Mouse (Mus musculus) myocyte (in vitro differentiated cells): ENCODE data around the gene Ghdc. TPM values are rescaled to one million over a fixed set of nuclear protein-coding genes. Genes with fewer than 3 reads are reported as not detected.
A peak's percentile ranks its signal among the peaks of the same experiment; 100 is the strongest.

ENCODE experiments used
- H3K27me3 ChIP-seq: one replicate; pipeline ENCODE4 v1.6.1; 2011; ENCODE audit not compliant: control insufficient read depth, insufficient read depth, insufficient read length
- H3K36me3 ChIP-seq: one replicate; pipeline ENCODE4 v1.6.1; 2011; ENCODE audit not compliant: control insufficient read depth, insufficient read depth
- H3K4me2 ChIP-seq: one replicate; pipeline ENCODE4 v1.6.1; 2011; ENCODE audit warnings: low read depth, control low read depth
- H3K4me3 ChIP-seq: one replicate; pipeline ENCODE4 v1.5.1; 2011; ENCODE audit warnings: mild to moderate bottlenecking, control low read depth, moderate library complexity
- H3K79me2 ChIP-seq: one replicate; pipeline ENCODE4 v1.6.1; 2011; ENCODE audit not compliant: control insufficient read depth, insufficient read depth
- H3ac ChIP-seq: one replicate; pipeline ENCODE4 v1.6.1; 2011; ENCODE audit not compliant: control insufficient read depth, insufficient read length
- CEBPB ChIP-seq: IDR thresholded peaks from 2 replicates; pipeline ENCODE4 v1.6.1; 2011; ENCODE audit warnings: mild to moderate bottlenecking, moderate library complexity; ENCODE audit not compliant: poor library complexity, insufficient read depth, severe bottlenecking
- E2F4 ChIP-seq: IDR thresholded peaks from one replicate; pipeline ENCODE4 v1.6.1; 2011; ENCODE audit warnings: mild to moderate bottlenecking, control low read depth, moderate library complexity; ENCODE audit not compliant: insufficient read depth
- MAX ChIP-seq: IDR thresholded peaks from one replicate; pipeline ENCODE4 v1.6.1; 2011; ENCODE audit warnings: low read depth, mild to moderate bottlenecking, control low read depth
- MYOD1 ChIP-seq, 3 experiments: IDR thresholded peaks; one replicate each; pipeline ENCODE4 v1.6.1; 2011; ENCODE audit warnings: control low read depth in 2 of 3, low read depth in 2 of 3, mild to moderate bottlenecking in 2 of 3, moderate library complexity in 1 of 3; ENCODE audit not compliant: insufficient read length in 2 of 3, control insufficient read depth in 1 of 3
- MYOG ChIP-seq, 3 experiments: IDR thresholded peaks; one replicate each; pipeline ENCODE4 v1.6.1; 2011; ENCODE audit warnings: control low read depth in 2 of 3, low read depth in 2 of 3, mild to moderate bottlenecking in 2 of 3; ENCODE audit not compliant: insufficient read length in 2 of 3, control insufficient read depth in 1 of 3, insufficient read depth in 1 of 3
- POLR2A ChIP-seq: IDR thresholded peaks from one replicate; pipeline ENCODE4 v1.6.1; 2011; ENCODE audit warnings: low read depth, mild to moderate bottlenecking, control low read depth, moderate library complexity; ENCODE audit not compliant: insufficient read length
- POLR2AphosphoS2 ChIP-seq: IDR thresholded peaks from one replicate; pipeline ENCODE4 v1.6.1; 2011; ENCODE audit warnings: low read depth, control low read depth; ENCODE audit not compliant: insufficient read length
- REST ChIP-seq: IDR thresholded peaks from one replicate; pipeline ENCODE4 v1.6.1; 2011; ENCODE audit warnings: mild to moderate bottlenecking, control low read depth, moderate library complexity; ENCODE audit not compliant: insufficient read depth, insufficient read length
- SRF ChIP-seq: IDR thresholded peaks from one replicate; pipeline ENCODE4 v1.6.1; 2011; ENCODE audit warnings: low read depth; ENCODE audit not compliant: control insufficient read depth, insufficient read length
- TCF12 ChIP-seq: IDR thresholded peaks from one replicate; pipeline ENCODE4 v1.6.1; 2011; ENCODE audit warnings: mild to moderate bottlenecking, control low read depth; ENCODE audit not compliant: poor library complexity, insufficient read depth, severe bottlenecking
- TCF3 ChIP-seq: IDR thresholded peaks from one replicate; pipeline ENCODE4 v1.6.1; 2011; ENCODE audit warnings: low read depth, control low read depth; ENCODE audit not compliant: insufficient read length
- USF1 ChIP-seq: IDR thresholded peaks from one replicate; pipeline ENCODE4 v1.6.1; 2011; ENCODE audit warnings: low read depth, mild to moderate bottlenecking, control low read depth, moderate library complexity
- polyA plus RNA-seq: library from polyadenylated mRNA; unstranded; fragments of >200 nt; fragmentation: generic; extraction: Trizol; gene quantifications from one replicate; pipeline ENCODE4 v1.2.1, GENCODE M21; 2012; ENCODE audit warnings: missing spikeins

The Ghdc gene
- polyA plus RNA-seq, 1 experiment = 10.4 TPM

- TF ChIP-seq E2F4 (no peak), CEBPB (no peak), TCF12 (no peak), REST (no peak), MYOG (IDR thresholded peaks at IDR 0.05; ENCODE audit: control insufficient read depth in 1 of 3, insufficient read depth in 1 of 3, insufficient read length in 2 of 3, low read depth in 2 of 3) (no peak), SRF (no peak), MYOD1 (IDR thresholded peaks at IDR 0.05; ENCODE audit: control insufficient read depth in 1 of 3, insufficient read length in 2 of 3, low read depth in 2 of 3) (no peak), TCF3 (no peak), USF1 (no peak), POLR2A (no peak), MAX (no peak), POLR2AphosphoS2 (no peak)
- H3K79me2 ChIP-seq = peaks cover 77% of the 10 kb centered on the region
- no peak overlapping the region for H3K4me3 ChIP-seq
- peak overlapping the region; percentile 96 for H3K4me2 ChIP-seq
- peaks cover 12% of the 10 kb centered on the region for H3K36me3 ChIP-seq
- H3ac ChIP-seq = no peak overlapping the region
- no peaks in the 10 kb centered on the region for H3K27me3 ChIP-seq
Measured at GRCm38 (mm10) chr11:100735134-100735865, 35.5 kb downstream of the Ghdc start.

- Histone ChIP-seq H3K4me3 (no peak overlapping the region), H3K4me2 (no peak overlapping the region)
Measured at GRCm38 (mm10) chr11:100730477-100731205, 40.1 kb downstream of the Ghdc start.

GRCm38 (mm10) chr11:100729976-100730375 lies 40.8 kb downstream of the Ghdc start:
- Histone ChIP-seq H3K4me3 (no peak overlapping the region), H3ac (no peak overlapping the region), H3K79me2 (peaks cover 85% of the 10 kb centered on the region), H3K4me2 (no peak overlapping the region), H3K27me3 (no peaks in the 10 kb centered on the region), H3K36me3 (peaks cover 14% of the 10 kb centered on the region)
- TF ChIP-seq USF1 = no peak
- TF ChIP-seq MYOG (IDR thresholded peaks at IDR 0.05; ENCODE audit: control insufficient read depth in 1 of 3, insufficient read depth in 1 of 3, insufficient read length in 2 of 3, low read depth in 2 of 3) = no peak
- TF ChIP-seq E2F4 = no peak
- no peak for TF ChIP-seq TCF3
- no peak for TF ChIP-seq CEBPB
- no peak for TF ChIP-seq MYOD1 (IDR thresholded peaks at IDR 0.05; ENCODE audit: control insufficient read depth in 1 of 3, insufficient read length in 2 of 3, low read depth in 2 of 3)
- TF ChIP-seq MAX = no peak

More at GRCm38 (mm10) chr11:100730477-100731205, 40.1 kb downstream of the Ghdc start:
- no peak for TF ChIP-seq REST
- no peak for TF ChIP-seq E2F4
- no peak for TF ChIP-seq MYOD1 (IDR thresholded peaks at IDR 0.05; ENCODE audit: control insufficient read depth in 1 of 3, insufficient read length in 2 of 3, low read depth in 2 of 3)
- TF ChIP-seq USF1 = no peak
- TF ChIP-seq TCF12 = no peak
- TF ChIP-seq CEBPB = no peak
- no peak for TF ChIP-seq POLR2AphosphoS2
- TF ChIP-seq SRF = no peak
- no peak for TF ChIP-seq POLR2A
- TF ChIP-seq TCF3 = no peak
- TF ChIP-seq MAX = no peak
- no peak for TF ChIP-seq MYOG (IDR thresholded peaks at IDR 0.05; ENCODE audit: control insufficient read depth in 1 of 3, insufficient read depth in 1 of 3, insufficient read length in 2 of 3, low read depth in 2 of 3)
- H3K79me2 ChIP-seq = peaks cover 88% of the 10 kb centered on the region
- no peak overlapping the region for H3ac ChIP-seq
- H3K36me3 ChIP-seq = peaks cover 14% of the 10 kb centered on the region
- H3K27me3 ChIP-seq = no peaks in the 10 kb centered on the region

GRCm38 (mm10) chr11:100728601-100729000 lies 42.2 kb downstream of the Ghdc start:
- Histone ChIP-seq H3K36me3 (peaks cover 14% of the 10 kb centered on the region), H3ac (no peak overlapping the region)
- TF ChIP-seq TCF3 (peak; percentile 17), USF1 (no peak), MYOD1 (IDR thresholded peaks at IDR 0.05; ENCODE audit: control insufficient read depth in 1 of 3, insufficient read length in 2 of 3, low read depth in 2 of 3) (peak in 2 of 3 experiments; percentile 71 to 84), POLR2A (no peak), MYOG (IDR thresholded peaks at IDR 0.05; ENCODE audit: control insufficient read depth in 1 of 3, insufficient read depth in 1 of 3, insufficient read length in 2 of 3, low read depth in 2 of 3) (peak in 2 of 3 experiments; percentile 53 to 89), SRF (no peak), TCF12 (peak; percentile 40)

GRCm38 (mm10) chr11:100727201-100727600 lies 43.6 kb downstream of the Ghdc start:
- no peak for TF ChIP-seq E2F4
- Histone ChIP-seq H3ac (no peak overlapping the region), H3K36me3 (peaks cover 6% of the 10 kb centered on the region), H3K27me3 (no peaks in the 10 kb centered on the region), H3K4me3 (no peak overlapping the region), H3K4me2 (no peak overlapping the region), H3K79me2 (peaks cover 78% of the 10 kb centered on the region)

More at GRCm38 (mm10) chr11:100728601-100729000, 42.2 kb downstream of the Ghdc start:
- H3K4me3 ChIP-seq = no peak overlapping the region
- no peak overlapping the region for H3K4me2 ChIP-seq
- peaks cover 78% of the 10 kb centered on the region for H3K79me2 ChIP-seq
- no peaks in the 10 kb centered on the region for H3K27me3 ChIP-seq
